Mouse (Mus musculus): ENCODE measurements at regions not wholly inside any gene's neighbourhood (a gene's known extent, or its start where the extent isn't known, plus 50 kb on each side); places are given as distances from the start of the nearest gene placed in this dataset.

GRCm38 (mm10) chr11:45545896-45546626 is 305.8 kb upstream of the Clint1 start:
- no peaks in the 10 kb centered on the region for H3K27me3 ChIP-seq (ENCODE audit: insufficient read depth, poor library complexity, severe bottlenecking)
- 84% methylated on average over 11 of the region's 11 CpGs for WGBS

DNA sequence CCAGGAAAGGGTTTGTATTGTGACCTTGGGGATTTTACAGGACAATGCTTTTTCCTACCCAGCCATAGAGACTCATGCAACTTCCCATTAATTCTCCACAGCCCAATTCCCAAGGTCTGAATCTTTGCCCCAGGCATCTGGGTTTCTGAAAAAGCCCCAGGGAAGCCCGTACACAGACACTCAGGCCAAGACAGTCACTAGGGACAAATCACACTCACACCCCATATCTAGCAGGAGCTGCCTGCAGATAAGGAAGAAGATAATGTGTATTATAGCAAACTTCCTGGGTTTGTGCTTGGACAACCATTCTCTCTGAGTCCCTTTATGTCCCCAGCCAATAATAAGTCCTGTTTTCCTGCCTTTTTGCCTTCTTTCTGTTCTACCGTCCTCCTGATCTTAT is 305.0 kb upstream of the Clint1 start:
- DNase-seq (ENCODE audit: low spot score): no peak
- Histone ChIP-seq H3K36me3 (no peaks in the 10 kb centered on the region), H3K4me3 (no peak overlapping the region), H3K27ac (no peak overlapping the region), H3K9me3 (no peaks in the 10 kb centered on the region), H3K4me1 (replicated peaks) (no peaks in the 10 kb centered on the region), H3K27me3 (ENCODE audit: insufficient read depth, poor library complexity, severe bottlenecking) (no peaks in the 10 kb centered on the region)
- 91% methylated on average over 2 of the region's 2 CpGs for WGBS

More at GRCm38 (mm10) chr11:45545896-45546626, 305.8 kb upstream of the Clint1 start:
- H3K36me3 ChIP-seq: no peaks in the 10 kb centered on the region
- no peaks in the 10 kb centered on the region for H3K9me3 ChIP-seq
- DNase-seq (ENCODE audit: low spot score): no peak
- H3K4me1 ChIP-seq (replicated peaks): no peaks in the 10 kb centered on the region
- H3K27ac ChIP-seq: no peak overlapping the region
- no peak overlapping the region for H3K4me3 ChIP-seq

GRCm38 (mm10) chr11:45550376-45550775 is 301.5 kb upstream of the Clint1 start:
- Histone ChIP-seq H3K27ac (no peak overlapping the region), H3K4me1 (replicated peaks) (no peaks in the 10 kb centered on the region), H3K9me3 (no peaks in the 10 kb centered on the region), H3K36me3 (no peaks in the 10 kb centered on the region), H3K4me3 (no peak overlapping the region), H3K27me3 (ENCODE audit: insufficient read depth, poor library complexity, severe bottlenecking) (no peaks in the 10 kb centered on the region)
- no peak for DNase-seq (ENCODE audit: low spot score)
- WGBS: 73% methylated on average over 7 of the region's 7 CpGs

- peak overlapping the region; percentile 78 for H3K27ac ChIP-seq
- no peaks in the 10 kb centered on the region for H3K27me3 ChIP-seq (ENCODE audit: insufficient read depth, poor library complexity, severe bottlenecking)
- no peaks in the 10 kb centered on the region for H3K36me3 ChIP-seq
- peaks cover 4% of the 10 kb centered on the region; the same call in 1 of the 2 replicates for H3K9me3 ChIP-seq
- WGBS: 34% methylated on average over 5 of the region's 5 CpGs
- H3K4me1 ChIP-seq (replicated peaks): peaks cover 15% of the 10 kb centered on the region
- no peak overlapping the region for H3K4me3 ChIP-seq
- DNase-seq (ENCODE audit: low spot score): peak; percentile 57
These were observed 274.2 kb upstream of the Clint1 start for GRCm38 (mm10) chr11:45577469-45578154.

DNA sequence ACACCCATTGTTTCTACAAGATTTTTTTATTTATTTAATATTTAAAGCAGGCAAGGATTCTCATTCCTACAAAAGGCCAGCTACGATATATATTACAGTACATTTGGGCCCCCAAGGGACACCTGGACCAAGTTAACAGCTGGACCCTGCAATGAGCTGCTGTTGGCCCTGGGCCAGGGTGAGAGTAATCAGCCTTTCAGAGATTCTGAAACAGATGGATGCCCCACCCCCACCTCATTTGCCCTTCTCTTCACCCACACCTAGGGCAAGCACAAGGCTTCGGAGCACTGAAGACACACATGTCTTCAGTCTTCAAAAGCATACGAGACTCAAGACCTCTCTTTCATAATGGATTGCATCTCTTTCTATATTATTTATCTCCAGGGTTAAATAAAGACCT is 259.5 kb upstream of the Clint1 start:
- H3K27me3 ChIP-seq (ENCODE audit: insufficient read depth, poor library complexity, severe bottlenecking): no peaks in the 10 kb centered on the region
- H3K9me3 ChIP-seq: no peaks in the 10 kb centered on the region
- WGBS: 87% methylated on average over 3 of the region's 3 CpGs
- H3K4me3 ChIP-seq: no peak overlapping the region
- no peak overlapping the region for H3K27ac ChIP-seq
- peaks cover 12% of the 10 kb centered on the region; the same call in 1 of the 2 replicates for H3K4me1 ChIP-seq (replicated peaks)
- DNase-seq (ENCODE audit: low spot score): no peak
- no peaks in the 10 kb centered on the region for H3K36me3 ChIP-seq

- DNase-seq (ENCODE audit: low spot score): no peak
- Histone ChIP-seq H3K4me3 (no peak overlapping the region), H3K4me1 (replicated peaks) (peaks cover 12% of the 10 kb centered on the region; the same call in 1 of the 2 replicates), H3K27ac (no peak overlapping the region), H3K9me3 (no peaks in the 10 kb centered on the region), H3K36me3 (no peaks in the 10 kb centered on the region), H3K27me3 (ENCODE audit: insufficient read depth, poor library complexity, severe bottlenecking) (no peaks in the 10 kb centered on the region)
- WGBS: 66% methylated on average over 11 of the region's 11 CpGs
These were observed 258.8 kb upstream of the Clint1 start for GRCm38 (mm10) chr11:45592890-45593642.

DNA sequence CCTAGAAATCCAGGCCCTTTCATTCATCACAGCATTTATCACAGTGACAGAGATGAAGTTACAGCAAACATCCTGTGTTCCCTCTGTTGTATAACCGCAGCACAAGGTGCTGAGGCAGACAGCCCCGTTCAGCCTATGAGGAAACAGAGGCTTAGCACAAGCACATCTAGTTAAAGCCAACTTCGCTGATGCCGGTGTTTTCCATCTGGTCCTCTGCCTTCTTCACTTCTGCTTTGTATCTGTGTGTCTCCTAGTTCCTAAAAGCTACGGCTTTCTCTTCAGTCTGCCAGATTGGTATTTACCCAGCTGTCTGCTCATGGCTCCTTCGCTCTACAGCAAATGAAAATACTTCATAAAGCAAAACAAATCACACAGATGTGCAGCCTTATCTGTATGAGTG is 256.5 kb upstream of the Clint1 start:
- H3K27ac ChIP-seq: no peak overlapping the region
- 79% methylated on average over 6 of the region's 6 CpGs for WGBS
- DNase-seq (ENCODE audit: low spot score): no peak
- H3K27me3 ChIP-seq (ENCODE audit: insufficient read depth, poor library complexity, severe bottlenecking): no peaks in the 10 kb centered on the region
- no peaks in the 10 kb centered on the region for H3K9me3 ChIP-seq
- no peak overlapping the region for H3K4me3 ChIP-seq
- H3K4me1 ChIP-seq (replicated peaks): peaks cover 12% of the 10 kb centered on the region; the same call in 1 of the 2 replicates
- no peaks in the 10 kb centered on the region for H3K36me3 ChIP-seq

- Histone ChIP-seq H3K27ac (no peak overlapping the region), H3K36me3 (no peaks in the 10 kb centered on the region), H3K4me1 (replicated peaks) (no peaks in the 10 kb centered on the region), H3K9me3 (no peaks in the 10 kb centered on the region), H3K27me3 (ENCODE audit: insufficient read depth, poor library complexity, severe bottlenecking) (no peaks in the 10 kb centered on the region), H3K4me3 (no peak overlapping the region)
- no peak for DNase-seq (ENCODE audit: low spot score)
- WGBS: 97% methylated on average over 2 of the region's 2 CpGs
These were observed 230.0 kb upstream of the Clint1 start for GRCm38 (mm10) chr11:45621824-45622223.

GRCm38 (mm10) chr11:45622701-45623100 is 229.2 kb upstream of the Clint1 start:
- no peaks in the 10 kb centered on the region for H3K4me1 ChIP-seq (replicated peaks)
- no peaks in the 10 kb centered on the region for H3K27me3 ChIP-seq (ENCODE audit: insufficient read depth, poor library complexity, severe bottlenecking)
- H3K4me3 ChIP-seq: no peak overlapping the region
- DNase-seq (ENCODE audit: low spot score): no peak
- WGBS: 88% methylated on average over 5 of the region's 5 CpGs
- no peaks in the 10 kb centered on the region for H3K9me3 ChIP-seq
- H3K27ac ChIP-seq: no peak overlapping the region
- H3K36me3 ChIP-seq: no peaks in the 10 kb centered on the region

- Histone ChIP-seq H3K4me3 (no peak overlapping the region), H3K27ac (no peak overlapping the region), H3K27me3 (ENCODE audit: insufficient read depth, poor library complexity, severe bottlenecking) (no peaks in the 10 kb centered on the region), H3K36me3 (no peaks in the 10 kb centered on the region), H3K9me3 (no peaks in the 10 kb centered on the region), H3K4me1 (replicated peaks) (no peaks in the 10 kb centered on the region)
- WGBS: 79% methylated on average over 7 of the region's 7 CpGs
- DNase-seq (ENCODE audit: low spot score): no peak
These were observed 227.6 kb upstream of the Clint1 start for GRCm38 (mm10) chr11:45624233-45624632.

GRCm38 (mm10) chr11:45629250-45629649 is 222.6 kb upstream of the Clint1 start:
- no peak for DNase-seq (ENCODE audit: low spot score)
- H3K4me3 ChIP-seq: no peak overlapping the region
- no peaks in the 10 kb centered on the region for H3K27me3 ChIP-seq (ENCODE audit: insufficient read depth, poor library complexity, severe bottlenecking)
- H3K4me1 ChIP-seq (replicated peaks): no peaks in the 10 kb centered on the region
- no peaks in the 10 kb centered on the region for H3K9me3 ChIP-seq
- 26% methylated on average over 1 of the region's 1 CpGs for WGBS
- no peaks in the 10 kb centered on the region for H3K36me3 ChIP-seq
- H3K27ac ChIP-seq: no peak overlapping the region

DNA sequence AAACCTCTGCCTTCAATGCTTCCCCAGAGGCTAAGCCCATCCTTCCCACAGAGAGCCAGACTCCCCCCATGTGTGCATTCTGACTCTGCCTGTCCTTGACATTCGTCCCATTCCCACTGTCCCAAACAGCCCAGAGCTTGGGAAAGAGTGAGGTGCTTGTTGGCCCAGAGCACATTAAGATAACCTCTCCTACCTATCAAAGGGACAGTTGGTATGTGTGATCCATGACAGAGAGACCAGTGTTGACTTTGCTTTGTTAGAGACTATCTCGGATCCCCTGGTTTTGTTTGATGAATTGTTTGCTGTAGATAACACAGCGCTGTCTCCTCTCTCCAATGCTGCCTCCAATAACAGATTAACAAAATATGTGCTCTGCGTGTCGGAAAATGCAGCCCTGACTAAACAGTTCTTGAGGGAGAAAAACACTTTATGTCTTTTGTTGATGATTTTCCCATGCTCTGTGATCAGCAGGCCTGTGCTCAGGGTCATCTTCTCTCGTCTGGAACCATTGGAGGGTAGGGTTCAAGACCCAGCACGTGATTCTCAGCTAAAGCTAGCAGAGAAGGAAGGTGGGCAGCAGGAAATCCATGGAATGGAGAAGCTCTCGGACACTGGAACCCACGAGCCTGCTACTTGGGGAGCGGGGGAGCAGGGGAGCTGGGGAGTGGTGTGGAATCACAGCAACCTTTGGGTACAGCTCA is 217.2 kb upstream of the Clint1 start:
- Histone ChIP-seq H3K27ac (no peak overlapping the region), H3K4me3 (no peak overlapping the region), H3K27me3 (ENCODE audit: insufficient read depth, poor library complexity, severe bottlenecking) (no peaks in the 10 kb centered on the region), H3K4me1 (replicated peaks) (no peaks in the 10 kb centered on the region), H3K36me3 (no peaks in the 10 kb centered on the region), H3K9me3 (no peaks in the 10 kb centered on the region)
- WGBS: 90% methylated on average over 10 of the region's 10 CpGs
- no peak for DNase-seq (ENCODE audit: low spot score)
